Mouse (Mus musculus) mature B cell (primary cell): ENCODE measurements around the gene Chst7.

Source experiments
- in situ Hi-C: fragments of 300-500 bp; cut with MboI; formaldehyde crosslinking; loops from 2 replicates; pipeline ENCODE4 v1.14.3; 2019

The Chst7 gene

GRCm38 (mm10) chrX:20059381-20059971 is at the start of gene Chst7:
Gene Chst7, plus strand, starts transcription at chrX:20059560.
- in situ Hi-C loops, result no loop called here

DNA sequence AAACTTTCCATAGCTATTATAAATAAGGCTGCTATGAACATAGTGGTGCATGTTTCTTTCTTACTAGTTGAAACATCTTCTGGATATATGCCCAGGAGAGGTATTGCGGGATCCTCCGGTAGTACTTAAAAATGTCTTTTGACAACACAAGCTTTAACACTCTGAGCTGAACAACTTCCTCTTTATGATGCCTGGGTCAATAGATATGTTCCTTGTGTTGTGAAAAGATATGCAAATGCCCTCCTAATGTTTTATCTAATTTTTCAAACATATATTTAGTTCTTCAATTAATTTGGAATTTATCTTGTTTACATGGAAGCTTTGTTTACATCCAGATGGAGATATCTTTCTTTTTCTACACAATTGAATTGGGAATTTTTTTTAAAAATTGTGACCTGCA is 47.1 kb upstream of the Chst7 start:
- in situ Hi-C loops, result no loop called here

DNA sequence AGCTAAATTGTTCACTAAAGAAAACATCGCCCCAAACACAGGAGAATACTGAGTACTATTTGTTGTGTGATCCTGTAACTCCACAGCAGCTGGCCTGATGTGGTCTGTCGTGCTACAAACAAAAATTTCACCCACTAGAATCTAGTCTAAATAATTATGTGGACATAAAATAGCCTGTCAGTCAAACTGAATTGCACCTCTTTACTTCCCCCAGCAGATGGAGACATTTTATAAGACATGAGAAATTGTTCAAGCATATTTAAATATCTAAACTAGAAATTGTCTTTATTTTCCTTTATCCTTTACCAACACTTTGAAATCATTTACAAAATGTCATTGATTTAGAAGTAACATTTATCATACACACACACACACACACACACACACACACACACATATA is 38.4 kb upstream of the Chst7 start:
- in situ Hi-C loops, result no loop called here

- in situ Hi-C loops, result no loop called here
Measured at GRCm38 (mm10) chrX:20060096-20060768, 872 bp downstream of the Chst7 start.

DNA sequence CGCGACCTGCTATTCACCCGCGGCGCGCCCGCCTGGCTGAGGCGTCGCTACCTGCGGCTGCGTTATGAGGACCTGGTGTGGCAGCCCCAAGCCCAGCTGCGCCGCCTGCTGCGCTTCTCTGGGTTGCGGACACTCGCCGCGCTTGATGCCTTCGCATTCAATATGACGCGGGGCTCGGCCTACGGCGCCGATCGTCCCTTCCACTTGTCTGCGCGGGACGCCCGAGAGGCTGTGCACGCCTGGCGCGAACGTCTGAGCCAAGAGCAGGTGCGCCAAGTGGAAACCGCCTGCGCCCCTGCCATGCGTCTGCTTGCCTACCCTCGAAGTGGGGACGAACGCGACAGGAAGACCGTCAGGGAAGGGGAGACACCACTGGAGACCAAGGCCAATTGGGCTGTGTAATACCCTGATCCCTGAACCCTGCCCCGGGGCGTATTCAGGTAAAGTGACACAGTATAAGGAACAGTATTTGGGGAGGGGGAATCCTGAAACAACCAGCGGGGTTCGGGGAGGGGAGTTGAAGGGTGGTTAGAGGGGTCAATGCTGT is 1.5 kb downstream of the Chst7 start:
- in situ Hi-C loops, result no loop called here

- in situ Hi-C loops, result no loop called here
Measured at GRCm38 (mm10) chrX:20061764-20062480, 2.6 kb downstream of the Chst7 start.

- in situ Hi-C loops, result no loop called here
Measured at GRCm38 (mm10) chrX:20066636-20067035, 7.3 kb downstream of the Chst7 start.

- in situ Hi-C loops, result no loop called here
Measured at GRCm38 (mm10) chrX:20070196-20070595, 10.8 kb downstream of the Chst7 start.

- in situ Hi-C loops, result no loop called here
Measured at GRCm38 (mm10) chrX:20117717-20118116, 58.4 kb downstream of the Chst7 start.

GRCm38 (mm10) chrX:20125481-20125880 is 66.1 kb downstream of the Chst7 start:
- in situ Hi-C loops, result no loop called here

- in situ Hi-C loops, result no loop called here
Measured at GRCm38 (mm10) chrX:20128951-20129350, 69.6 kb downstream of the Chst7 start.

- in situ Hi-C loops, result no loop called here
Measured at GRCm38 (mm10) chrX:20129466-20129865, 70.1 kb downstream of the Chst7 start.
